Mouse (Mus musculus) forebrain, postnatal 0 days (tissue): ENCODE measurements at regions not wholly inside any gene's neighbourhood (a gene's known extent, or its start where the extent isn't known, plus 50 kb on each side); places are given as distances from the start of the nearest gene placed in this dataset.

Experiments used
- ATAC-seq: fragments of 200-750 bp; cut with Nextera tagmentation; 2 replicates; pipeline ENCODE4 v1.8.0; 2017; ENCODE audit warnings: mild to moderate bottlenecking, moderate library complexity
- DNase-seq: peaks from one replicate; pipeline ENCODE4 v3.0.0-alpha.2; 2015
- H3K27ac ChIP-seq: fragments of 300-500 bp; sonication (generic); 2 replicates; pipeline ENCODE4 v1.5.1; 2014; ENCODE audit warnings: low read depth, mild to moderate bottlenecking, antibody characterized with exemption, low read length, moderate library complexity, mixed read lengths
- H3K27me3 ChIP-seq: fragments of 300-500 bp; sonication (generic); 2 replicates; pipeline ENCODE4 v1.6.1; 2014; ENCODE audit warnings: mild to moderate bottlenecking, low read length, mixed read lengths; ENCODE audit not compliant: insufficient read depth
- H3K36me3 ChIP-seq: fragments of 300-500 bp; sonication (generic); 2 replicates; pipeline ENCODE4 v1.6.1; 2014; ENCODE audit warnings: mild to moderate bottlenecking, moderate library complexity; ENCODE audit not compliant: insufficient read depth
- H3K4me1 ChIP-seq: fragments of 300-500 bp; sonication (generic); 2 replicates; pipeline ENCODE4 v1.6.1; 2014; ENCODE audit warnings: antibody characterized with exemption; ENCODE audit not compliant: insufficient read depth
- H3K4me2 ChIP-seq: fragments of 300-500 bp; sonication (generic); 2 replicates; pipeline ENCODE4 v1.6.1; 2014; ENCODE audit warnings: low read depth, mild to moderate bottlenecking, moderate library complexity
- H3K4me3 ChIP-seq: fragments of 300-500 bp; sonication (generic); 2 replicates; pipeline ENCODE4 v1.5.1; 2014; ENCODE audit warnings: low read depth, low read length, mixed read lengths
- H3K9ac ChIP-seq: fragments of 300-500 bp; sonication (generic); 2 replicates; pipeline ENCODE4 v1.6.1; 2014; ENCODE audit warnings: mild to moderate bottlenecking
- H3K9me3 ChIP-seq: fragments of 300-500 bp; sonication (generic); 2 replicates; pipeline ENCODE4 v1.6.1; 2016; ENCODE audit warnings: low read length
- CTCF ChIP-seq: sonication (generic); IDR thresholded peaks from 2 replicates; pipeline ENCODE4 v1.5.1; 2016; ENCODE audit warnings: antibody characterized with exemption, control low read depth, low read depth
- WGBS: fragments of 180-500 bp; shearing (Covaris S2); extraction: QIAGEN DNeasy Blood & Tissue Kit; methylation state at CpG from one replicate; pipeline ENCODE4 v1.1.7; 2014; 5-methylcytosine and 5-hydroxymethylcytosine counted together

DNA sequence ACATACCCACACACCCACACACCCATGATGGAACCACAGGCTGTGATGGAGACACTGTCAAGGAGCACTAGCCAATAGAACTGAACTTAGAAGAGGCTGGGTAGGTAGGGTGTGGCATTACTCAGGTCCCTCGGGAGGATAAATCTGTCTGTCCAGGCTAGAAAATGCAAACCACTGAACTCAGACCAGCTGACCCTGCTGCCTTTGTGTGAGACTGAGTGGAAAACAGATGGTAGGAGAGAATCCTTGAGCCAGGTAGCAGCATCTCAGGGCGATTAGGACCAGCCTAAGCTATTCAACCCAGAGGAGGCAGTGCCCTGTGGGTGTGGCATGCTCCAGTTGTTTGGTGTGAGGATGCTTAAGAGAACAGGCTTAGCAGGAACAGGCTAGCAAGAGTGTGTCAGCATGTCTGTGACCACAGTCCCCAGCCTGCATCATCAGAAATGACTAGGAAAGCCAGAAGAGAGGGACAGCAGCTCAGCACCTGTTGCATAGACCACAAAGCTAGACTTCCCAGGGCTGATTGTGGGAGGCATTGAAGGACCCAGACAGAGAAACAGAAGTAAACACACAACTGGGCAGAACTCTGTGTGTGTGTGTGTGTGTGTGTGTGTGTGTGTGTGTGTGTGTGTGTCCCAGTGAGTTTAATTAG lies 103.2 kb upstream of the Sesn3 start:
- Histone ChIP-seq H3K4me1 (peaks cover 9% of the 10 kb centered on the region; the same call in 1 of the 2 replicates), H3K9ac (no peak overlapping the region), H3K9me3 (no peaks in the 10 kb centered on the region), H3K36me3 (no peaks in the 10 kb centered on the region), H3K4me2 (no peak overlapping the region), H3K27me3 (no peaks in the 10 kb centered on the region), H3K4me3 (no peak overlapping the region), H3K27ac (no peak overlapping the region)
- DNase-seq = no peak
- no peak for TF ChIP-seq CTCF
- 64% methylated on average over 2 of the region's 2 CpGs for WGBS
- no peak for ATAC-seq

DNA sequence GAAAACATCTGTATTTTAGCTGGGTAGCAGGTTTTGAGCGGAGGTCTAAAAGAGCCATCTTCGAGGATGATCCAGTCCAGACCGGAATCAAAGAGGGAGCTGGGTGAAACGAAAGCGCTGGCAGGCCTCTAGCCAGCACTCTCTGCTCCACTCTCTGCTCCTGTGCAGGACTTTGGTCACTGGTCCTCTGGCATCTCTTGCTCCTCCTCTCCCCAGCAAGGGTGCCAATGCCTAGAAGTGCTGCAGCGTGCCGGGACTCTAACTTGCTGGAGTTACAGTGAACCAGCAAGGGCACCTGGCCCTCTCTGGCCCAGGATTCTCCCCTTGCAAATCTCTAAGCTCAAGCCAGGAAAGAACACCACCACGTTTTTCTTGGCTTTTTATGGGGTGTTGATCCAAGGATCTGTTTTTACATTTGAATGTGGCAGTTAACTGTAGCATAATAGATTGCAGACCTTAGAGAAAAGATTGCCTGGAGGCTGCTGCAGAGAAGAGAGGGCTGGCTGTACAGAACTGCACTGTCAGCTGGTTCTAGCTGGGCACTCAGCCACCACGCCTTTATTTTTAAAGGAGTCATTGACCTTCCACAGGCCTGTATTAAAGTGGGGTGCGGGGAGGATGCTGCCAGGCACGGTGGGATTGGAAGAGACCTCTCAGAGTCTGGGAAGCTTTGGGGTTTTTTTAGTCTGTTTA lies 101.1 kb upstream of the Sesn3 start:
- Histone ChIP-seq H3K9ac (no peak overlapping the region; the same call in 1 of the 2 replicates), H3K36me3 (no peaks in the 10 kb centered on the region)

DNA sequence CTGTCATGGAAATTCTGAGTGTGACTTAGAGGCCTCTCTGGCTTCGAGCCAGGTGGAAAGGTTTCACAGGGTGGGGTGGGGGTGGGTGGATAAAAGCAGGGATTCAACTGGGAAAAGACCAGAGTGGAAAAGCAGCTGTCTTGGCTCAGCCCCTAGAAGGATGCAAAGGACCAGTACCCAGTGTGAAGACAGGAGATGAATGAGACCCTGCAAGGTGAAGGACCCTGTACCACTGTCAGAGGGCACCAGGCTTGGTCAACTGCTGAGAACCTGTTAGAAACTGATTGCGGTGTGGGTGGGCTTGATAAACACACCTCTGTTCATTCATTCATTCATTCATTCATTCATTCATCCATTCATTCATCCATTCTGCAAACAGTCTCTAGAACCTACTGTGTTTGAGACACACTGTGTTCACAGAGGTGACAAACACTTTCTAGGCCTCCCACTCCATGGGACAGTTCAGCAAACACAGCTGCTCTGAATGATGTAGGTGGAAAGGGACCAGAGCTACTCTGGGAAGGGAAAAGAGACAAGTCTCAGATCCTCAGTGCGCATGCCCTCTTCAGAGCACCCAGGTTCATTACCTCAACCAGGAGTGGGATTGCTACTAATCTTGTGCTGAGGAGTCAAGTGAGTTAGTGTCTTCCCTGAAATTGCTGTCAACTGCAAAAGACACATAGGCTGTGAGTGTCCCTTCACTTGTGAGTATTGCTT lies 100.4 kb upstream of the Sesn3 start:
- Histone ChIP-seq H3K27ac (no peak overlapping the region), H3K9ac (no peak overlapping the region), H3K4me3 (no peak overlapping the region), H3K27me3 (no peaks in the 10 kb centered on the region), H3K9me3 (no peaks in the 10 kb centered on the region), H3K4me2 (no peak overlapping the region), H3K4me1 (peaks cover 9% of the 10 kb centered on the region; the same call in 1 of the 2 replicates), H3K36me3 (no peaks in the 10 kb centered on the region)
- DNase-seq = no peak
- peak; percentile 30 for ATAC-seq
- no peak for TF ChIP-seq CTCF
- 67% methylated on average over 3 of the region's 3 CpGs for WGBS

More for the DNA sequence above, 101.1 kb upstream of the Sesn3 start:
- peak; percentile 84 for ATAC-seq
- Histone ChIP-seq H3K9me3 (no peaks in the 10 kb centered on the region), H3K27ac (peak overlapping the region; percentile 64; the same call in 1 of the 2 replicates), H3K4me3 (no peak overlapping the region), H3K4me1 (peaks cover 9% of the 10 kb centered on the region; the same call in 1 of the 2 replicates), H3K27me3 (no peaks in the 10 kb centered on the region), H3K4me2 (peak overlapping the region; percentile 34)
- no peak for TF ChIP-seq CTCF
- WGBS = 10% methylated on average over 11 of the region's 11 CpGs
- DNase-seq = peak; percentile 66

DNA sequence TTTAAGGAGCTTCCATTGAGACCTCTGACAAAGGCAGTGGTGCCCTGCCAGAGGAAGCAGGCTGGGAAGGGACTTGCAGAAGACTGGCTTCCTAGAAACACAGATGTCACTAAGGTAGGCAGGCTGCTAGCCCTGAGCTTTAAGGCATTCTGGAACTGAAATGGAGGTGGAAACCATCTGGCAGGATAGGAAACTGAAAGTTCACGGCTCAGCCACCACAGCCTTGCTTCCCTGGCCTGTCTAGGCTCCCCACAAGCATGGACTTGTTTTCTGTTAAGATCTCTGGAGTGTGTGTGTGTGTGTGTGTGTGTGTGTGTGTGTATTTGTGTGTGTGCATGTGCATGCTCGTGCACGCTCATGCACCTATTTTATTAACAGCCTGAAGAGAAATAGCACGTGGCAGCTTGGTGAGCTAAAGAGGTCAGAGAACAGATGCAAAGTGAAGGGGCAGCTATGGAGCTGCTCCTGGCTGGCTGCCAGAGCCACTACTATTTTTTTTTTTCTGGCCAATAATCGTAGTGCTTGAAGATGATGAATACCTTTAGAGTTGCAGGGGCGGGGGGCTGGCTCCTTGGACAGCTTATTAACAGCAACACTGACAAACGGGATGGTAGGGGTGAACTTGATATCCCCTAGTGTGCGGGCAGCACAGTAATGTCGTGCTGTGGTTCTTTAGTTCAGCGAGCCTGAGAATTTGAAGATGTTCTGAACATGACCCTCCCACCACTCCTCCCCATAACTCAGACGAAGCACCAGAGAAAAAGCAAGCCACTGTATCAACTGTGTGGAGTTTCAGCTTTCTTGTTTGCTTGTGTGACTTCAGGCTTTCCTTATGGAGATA lies 99.6 kb upstream of the Sesn3 start:
- Histone ChIP-seq H3K4me2 (no peak overlapping the region), H3K9ac (no peak overlapping the region), H3K36me3 (no peaks in the 10 kb centered on the region), H3K27ac (no peak overlapping the region), H3K9me3 (no peaks in the 10 kb centered on the region), H3K27me3 (no peaks in the 10 kb centered on the region), H3K4me1 (peaks cover 9% of the 10 kb centered on the region; the same call in 1 of the 2 replicates), H3K4me3 (no peak overlapping the region)
- 13% methylated on average over 11 of the region's 11 CpGs for WGBS
- peak; percentile 27 for DNase-seq
- TF ChIP-seq CTCF = no peak
- no peak for ATAC-seq

DNA sequence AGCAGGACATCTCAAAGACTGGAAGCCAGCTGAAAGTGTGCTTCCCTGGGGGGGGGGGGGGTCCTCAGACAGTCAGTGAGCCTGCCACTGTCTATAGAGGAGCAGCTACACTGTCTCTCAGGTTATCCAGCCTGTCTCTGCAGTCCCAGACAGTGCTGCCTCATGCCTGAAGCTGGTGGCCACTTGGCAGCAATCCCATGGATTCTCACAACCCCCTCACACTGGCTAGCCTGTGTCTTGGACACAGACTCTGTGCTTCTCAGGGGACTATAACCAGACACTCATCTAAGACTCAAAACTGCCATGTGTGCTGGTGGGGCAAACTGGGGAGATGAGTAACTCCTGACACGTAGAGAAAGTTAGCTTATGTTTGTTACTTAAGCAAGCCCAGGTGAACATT lies 95.1 kb upstream of the Sesn3 start:
- H3K27ac ChIP-seq = no peak overlapping the region
- H3K36me3 ChIP-seq = no peaks in the 10 kb centered on the region
- ATAC-seq (no peak), DNase-seq (peak; percentile 9)
- H3K27me3 ChIP-seq = no peaks in the 10 kb centered on the region
- no peaks in the 10 kb centered on the region for H3K9me3 ChIP-seq
- peaks cover 9% of the 10 kb centered on the region; the same call in 1 of the 2 replicates for H3K4me1 ChIP-seq
- WGBS = 88% methylated on average over 1 of the region's 1 CpGs
- no peak overlapping the region for H3K4me2 ChIP-seq
- TF ChIP-seq CTCF = no peak
- H3K9ac ChIP-seq = no peak overlapping the region
- H3K4me3 ChIP-seq = no peak overlapping the region

DNA sequence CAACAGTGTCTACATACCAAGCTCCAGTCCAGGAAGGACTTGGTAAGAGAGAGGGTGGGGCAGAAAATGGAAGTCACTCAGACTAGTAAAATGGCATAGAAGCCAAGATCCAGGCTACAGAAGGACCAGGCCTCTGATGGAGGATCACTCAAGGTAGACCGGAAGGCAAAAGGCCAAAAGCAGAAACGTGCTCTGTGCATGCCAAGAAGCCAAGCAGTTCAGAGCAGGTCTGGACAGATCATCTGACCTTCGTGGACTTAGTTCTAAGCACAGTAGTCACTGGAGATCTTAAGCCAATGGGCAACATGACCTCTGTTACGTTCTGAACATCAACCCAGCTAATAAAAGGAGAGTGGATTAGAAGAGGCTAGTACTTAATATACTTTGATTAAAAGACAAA lies 90.6 kb upstream of the Sesn3 start:
- no peak overlapping the region for H3K4me2 ChIP-seq
- no peaks in the 10 kb centered on the region for H3K4me1 ChIP-seq
- WGBS = 86% methylated on average over 4 of the region's 4 CpGs
- no peaks in the 10 kb centered on the region for H3K36me3 ChIP-seq
- no peak overlapping the region for H3K4me3 ChIP-seq
- ATAC-seq = no peak
- no peak overlapping the region for H3K27ac ChIP-seq
- no peak for DNase-seq
- TF ChIP-seq CTCF = no peak
- H3K9me3 ChIP-seq = no peaks in the 10 kb centered on the region
- H3K27me3 ChIP-seq = no peaks in the 10 kb centered on the region
- H3K9ac ChIP-seq = no peak overlapping the region
